Mouse (Mus musculus): Measurements from ENCODE around the gene Cdc42bpb.

Cdc42bpb gene

GRCm38 (mm10) chr12:111377376-111377973 is at the start of gene Cdc42bpb:
Gene Cdc42bpb (minus strand): TSS chr12:111377718.
- DNase-seq (ENCODE audit: low spot score in 2 of 2) = peak; percentile 94 to 96

GRCm38 (mm10) chr12:111425789-111426460 is 48.4 kb upstream of the Cdc42bpb start:
- peak; percentile 93 to 97 for DNase-seq (ENCODE audit: low spot score in 2 of 2)

GRCm38 (mm10) chr12:111425258-111425657 is 47.7 kb upstream of the Cdc42bpb start:
- DNase-seq (ENCODE audit: low spot score in 2 of 2) = peak; percentile 81 to 84

- no peak for DNase-seq (ENCODE audit: low spot score in 2 of 2)
Observed at GRCm38 (mm10) chr12:111424547-111424946, 47.0 kb upstream of the Cdc42bpb start.

- DNase-seq (ENCODE audit: low spot score in 2 of 2) = no peak
Observed at GRCm38 (mm10) chr12:111423570-111424129, 46.1 kb upstream of the Cdc42bpb start.

- DNase-seq (ENCODE audit: low spot score in 2 of 2) = no peak
Observed at GRCm38 (mm10) chr12:111422852-111423251, 45.3 kb upstream of the Cdc42bpb start.

- DNase-seq (ENCODE audit: low spot score in 2 of 2) = no peak
Observed at GRCm38 (mm10) chr12:111420946-111421709, 43.6 kb upstream of the Cdc42bpb start.

GRCm38 (mm10) chr12:111419918-111420317 is 42.4 kb upstream of the Cdc42bpb start:
- no peak for DNase-seq (ENCODE audit: low spot score in 2 of 2)

- DNase-seq (ENCODE audit: low spot score in 2 of 2) = no peak
Observed at GRCm38 (mm10) chr12:111416921-111417779, 39.6 kb upstream of the Cdc42bpb start, which contains the start of gene Exoc3l4. Gene Exoc3l4 (plus strand): TSS chr12:111417017.

- peak; percentile 89 to 90 for DNase-seq (ENCODE audit: low spot score in 2 of 2)
Observed at GRCm38 (mm10) chr12:111413300-111413699, 35.8 kb upstream of the Cdc42bpb start.

GRCm38 (mm10) chr12:111412581-111413284 is 35.2 kb upstream of the Cdc42bpb start:
- no peak for DNase-seq (ENCODE audit: low spot score in 2 of 2)

- no peak for DNase-seq (ENCODE audit: low spot score in 2 of 2)
Observed at GRCm38 (mm10) chr12:111411631-111412355, 34.3 kb upstream of the Cdc42bpb start.

- no peak for DNase-seq (ENCODE audit: low spot score in 2 of 2)
Observed at GRCm38 (mm10) chr12:111409583-111409982, 32.1 kb upstream of the Cdc42bpb start.

GRCm38 (mm10) chr12:111406622-111407021 is 29.1 kb upstream of the Cdc42bpb start, which contains the start of gene Lbhd2:
Gene Lbhd2 (plus strand): TSS chr12:111406809.
- no peak for DNase-seq (ENCODE audit: low spot score in 2 of 2)

GRCm38 (mm10) chr12:111404880-111405279 is 27.4 kb upstream of the Cdc42bpb start:
- no peak for DNase-seq (ENCODE audit: low spot score in 2 of 2)

- DNase-seq (ENCODE audit: low spot score in 2 of 2) = peak; percentile 70 to 80
Observed at GRCm38 (mm10) chr12:111401454-111402184, 24.1 kb upstream of the Cdc42bpb start.

- no peak for DNase-seq (ENCODE audit: low spot score in 2 of 2)
Observed at GRCm38 (mm10) chr12:111396997-111397396, 19.5 kb upstream of the Cdc42bpb start.

GRCm38 (mm10) chr12:111394008-111394407 is 16.5 kb upstream of the Cdc42bpb start:
- DNase-seq (ENCODE audit: low spot score in 2 of 2) = no peak

GRCm38 (mm10) chr12:111387146-111387545 is 9.6 kb upstream of the Cdc42bpb start:
- no peak for DNase-seq (ENCODE audit: low spot score in 2 of 2)
